Mouse (Mus musculus) urinary bladder, postnatal 25 days (tissue): ENCODE measurements around the gene Hsp90aa1.
A peak's percentile ranks its signal among the peaks of the same experiment; 100 is the strongest.
"Not testable (repeated sequence)": the region's sequence is repeated elsewhere in the genome, so short reads cannot be mapped to it uniquely, and the experiment has no call there.

ENCODE experiments used
- DNase-seq: peaks from one replicate; pipeline ENCODE4 v3.0.0; 2022; ENCODE audit warnings: low spot score

Gene Hsp90aa1

DNA sequence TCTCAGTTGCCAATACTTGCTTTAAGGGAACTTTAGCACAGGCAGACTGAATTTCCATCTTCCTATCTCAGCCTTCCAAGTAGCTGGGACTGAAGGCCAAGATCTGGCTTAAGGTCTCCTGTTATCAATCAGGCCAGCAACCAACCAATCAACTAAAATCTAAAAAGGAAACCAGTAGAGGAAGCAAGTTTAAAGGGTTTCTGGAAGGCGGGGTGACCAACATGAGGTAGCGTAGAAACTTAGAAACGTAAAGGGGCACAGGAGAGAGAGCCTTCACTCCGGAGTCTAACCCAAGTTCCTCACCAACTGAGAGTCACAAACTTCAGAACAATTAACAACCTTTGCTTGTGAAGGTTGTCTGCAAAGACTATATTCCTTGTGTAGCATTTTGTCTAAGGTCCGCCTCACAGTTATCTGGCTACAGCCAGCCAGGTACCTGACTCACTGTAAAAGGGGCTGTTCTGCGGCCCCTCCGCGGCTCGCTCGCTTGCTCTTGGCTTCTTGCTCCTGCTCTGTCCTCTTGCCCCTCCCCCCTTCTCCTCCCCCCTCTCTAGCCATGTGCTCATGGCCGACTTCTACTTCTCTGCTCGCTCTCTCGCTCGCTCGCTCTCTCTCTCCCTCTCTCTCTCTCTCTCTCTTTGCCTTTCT, 3.9 kb downstream of the Hsp90aa1 start:
- DNase-seq: no peak

DNA sequence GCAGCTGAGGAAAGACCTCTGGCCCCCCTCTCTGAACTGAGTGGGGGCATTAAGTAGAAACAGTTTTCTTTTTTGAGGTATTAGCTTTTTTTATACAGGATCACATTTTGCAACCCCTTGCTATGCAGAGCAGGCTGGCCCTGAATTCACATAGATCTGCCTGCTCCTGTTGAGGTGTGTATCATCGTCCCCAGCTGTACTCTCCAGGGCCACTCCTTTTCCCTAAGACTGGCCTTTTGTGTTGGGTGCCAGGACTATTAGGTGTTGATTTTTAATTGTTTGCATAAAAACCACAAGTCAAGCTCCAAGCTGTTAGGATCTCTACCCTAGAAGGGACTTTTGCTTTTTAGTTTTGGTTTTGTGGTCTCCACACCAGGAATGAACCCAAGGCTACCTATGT, 4.4 kb downstream of the Hsp90aa1 start:
- DNase-seq: no peak

DNA sequence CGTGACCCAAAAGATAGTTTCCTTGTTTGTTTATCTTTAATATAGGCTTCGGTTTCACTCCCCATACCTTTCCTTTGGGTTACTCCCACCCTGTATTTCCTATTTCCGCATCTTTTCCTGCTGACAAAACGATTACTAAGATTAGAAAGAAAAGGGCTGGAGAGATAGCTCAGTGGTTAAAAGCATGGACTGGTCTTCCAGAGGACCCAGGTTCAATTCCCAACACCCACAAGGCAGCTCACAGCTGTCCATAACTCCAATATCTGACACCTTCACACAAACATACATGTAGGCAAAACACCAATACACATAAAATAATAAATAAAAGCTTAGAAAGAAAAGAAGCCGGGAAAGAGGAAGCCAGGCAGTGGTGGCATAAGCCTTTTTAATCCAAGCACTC, 5.1 kb downstream of the Hsp90aa1 start:
- no peak for DNase-seq

DNA sequence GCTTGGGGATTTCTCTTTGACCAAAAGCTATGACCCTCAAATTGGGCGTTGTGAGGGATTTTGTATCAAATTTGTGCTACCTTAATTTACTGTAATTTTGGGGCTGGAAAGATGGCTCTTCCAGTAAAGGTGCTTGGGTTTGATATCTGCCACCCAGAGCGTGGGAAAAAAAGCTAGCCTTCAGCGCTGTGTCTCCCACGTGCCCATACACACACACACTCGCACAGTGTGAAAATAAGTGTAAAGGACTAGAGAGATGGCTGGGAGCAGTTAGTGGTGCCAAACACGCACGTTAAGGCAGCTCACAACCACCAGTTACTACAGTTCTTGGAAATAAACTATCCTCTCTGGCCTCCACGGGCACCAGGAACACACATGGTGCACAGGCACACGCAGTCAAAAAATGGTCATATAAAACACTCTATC, 5.5 kb downstream of the Hsp90aa1 start:
- no peak for DNase-seq

DNA sequence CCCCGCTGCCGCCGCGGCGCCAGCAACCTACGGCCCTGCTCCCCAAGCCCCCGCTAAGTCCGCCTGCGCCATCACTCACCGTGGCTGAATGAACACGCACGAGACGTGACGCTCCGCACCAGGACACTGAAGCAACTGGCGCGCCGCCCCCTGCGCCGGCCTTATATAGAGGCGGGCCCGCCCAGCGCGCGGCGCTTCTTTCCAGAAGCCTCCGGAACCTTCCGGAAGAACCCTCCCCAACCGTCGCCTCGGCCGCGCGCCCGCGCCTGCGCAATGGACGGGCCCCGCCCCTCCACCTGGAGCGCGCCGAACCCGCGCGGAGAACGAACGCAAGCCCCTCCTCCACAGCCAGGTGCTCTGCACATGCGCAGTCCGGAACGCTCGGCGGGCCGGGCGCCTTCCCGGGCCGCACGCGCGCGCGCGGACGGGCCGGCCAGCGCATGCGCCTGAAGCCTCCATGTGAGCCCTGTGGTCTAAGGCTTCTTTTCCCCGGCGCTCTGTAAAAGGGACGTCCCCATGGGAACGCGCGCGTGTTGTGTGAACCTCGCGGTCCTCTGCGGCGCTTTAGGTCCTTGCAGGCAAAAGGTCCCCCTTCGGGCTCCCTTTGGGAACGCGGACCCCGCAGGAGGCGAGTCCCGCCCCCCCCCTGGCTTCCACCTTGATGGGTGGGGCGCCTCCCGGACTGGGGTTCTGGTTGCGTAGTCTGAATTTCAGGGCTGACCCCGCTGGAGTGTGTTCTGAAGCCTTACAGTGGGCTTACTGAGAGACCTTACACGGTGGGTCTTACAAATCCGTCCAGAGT, 6.2 kb downstream of the Hsp90aa1 start:
- DNase-seq: peak; percentile 99

DNA sequence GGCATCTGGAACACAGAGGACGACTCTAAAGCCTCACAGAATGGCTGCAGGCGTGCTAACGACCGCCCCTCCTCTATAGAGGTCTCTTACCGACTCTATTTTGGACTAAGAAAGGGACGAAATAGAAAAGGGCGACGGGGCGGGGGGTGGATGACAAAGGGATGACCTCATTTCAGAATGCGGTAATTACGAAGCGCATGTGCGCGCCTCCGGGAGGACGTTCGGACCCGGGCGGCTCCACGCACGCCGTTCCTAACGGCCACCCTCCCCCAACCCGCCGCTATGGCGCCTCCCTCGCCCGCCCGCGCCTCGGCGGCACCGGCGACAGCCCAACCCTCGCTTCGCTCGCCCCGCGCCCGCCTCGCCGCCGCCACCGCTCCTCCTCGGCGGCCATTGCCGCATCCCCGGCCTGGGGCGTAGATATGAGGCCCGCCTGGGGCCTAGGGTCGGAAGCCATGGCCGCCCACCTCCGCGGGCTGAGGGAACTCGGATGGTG, 6.8 kb downstream of the Hsp90aa1 start:
- DNase-seq: peak; percentile 49

DNA sequence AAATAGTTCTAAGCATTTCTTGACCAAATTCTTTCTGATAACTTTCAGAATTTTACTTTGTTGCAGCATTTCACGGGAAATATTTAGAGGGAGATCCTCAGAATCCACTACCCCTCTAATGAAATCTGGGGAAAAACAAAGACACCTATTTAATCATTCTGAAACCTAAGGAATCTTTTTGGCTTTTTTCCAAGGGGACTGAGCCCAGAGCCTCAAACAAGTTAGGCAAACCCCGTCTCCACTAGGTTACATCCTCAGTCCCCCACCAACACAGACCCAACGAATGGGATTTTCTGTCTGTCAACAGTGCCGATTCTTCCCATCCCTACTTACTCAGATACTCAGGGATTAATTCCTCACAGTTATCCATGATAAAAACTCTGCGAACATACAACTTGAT, 9.2 kb downstream of the Hsp90aa1 start:
- not testable (repeated sequence) for DNase-seq

DNA sequence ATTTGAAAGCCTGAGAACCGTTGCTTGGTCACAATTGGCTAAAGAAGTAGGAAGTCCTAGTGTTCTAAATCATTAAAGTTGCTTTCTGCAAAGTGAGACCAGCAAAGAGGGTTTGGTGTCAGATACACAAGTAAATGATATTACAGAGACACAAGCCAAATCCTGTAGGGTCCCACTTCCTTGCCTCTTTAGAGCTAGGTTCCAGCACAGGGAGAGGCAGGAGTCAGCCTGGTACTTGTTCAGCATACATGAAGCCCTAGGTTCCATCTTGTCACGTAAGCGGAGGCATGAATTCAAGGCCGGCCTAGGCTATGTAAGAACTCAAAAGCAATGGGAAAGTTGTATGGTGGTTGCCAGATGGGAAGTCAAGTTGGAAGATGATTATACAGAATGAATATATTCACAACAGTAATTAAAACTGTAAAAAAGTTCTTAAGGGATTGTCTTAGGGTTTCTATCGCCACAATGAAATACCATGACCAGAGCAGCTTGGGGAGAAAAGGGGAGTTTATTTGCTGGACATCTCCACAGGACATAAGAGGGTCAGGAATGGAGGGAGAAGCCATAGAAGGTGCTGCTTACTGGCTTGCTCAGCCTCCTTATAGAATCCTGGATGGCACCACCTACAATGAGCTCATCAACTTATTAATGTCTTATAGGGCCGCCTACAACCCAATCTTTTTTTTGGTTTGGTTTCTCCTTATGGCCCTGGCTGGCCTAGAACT, 12.4 kb downstream of the Hsp90aa1 start:
- DNase-seq: no peak

DNA sequence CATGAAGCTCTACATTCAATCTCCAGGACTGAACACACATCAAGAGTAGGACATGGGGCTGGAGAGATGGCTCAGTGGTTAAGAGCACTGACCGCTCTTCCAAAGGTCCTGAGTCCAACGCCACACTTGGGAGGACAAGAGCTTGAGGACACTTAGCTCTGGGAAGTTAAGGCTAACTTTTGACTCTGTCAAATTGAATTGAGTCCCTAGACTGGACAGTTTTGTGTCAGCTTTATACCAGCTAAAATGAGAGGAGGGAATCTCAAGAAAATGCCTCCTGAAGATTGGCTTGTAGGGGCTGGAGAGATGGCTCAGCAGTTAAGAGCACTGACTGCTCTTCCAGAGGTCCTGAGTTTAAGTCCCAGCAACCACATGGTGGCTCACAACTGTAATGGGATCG, 13.6 kb downstream of the Hsp90aa1 start:
- not testable (repeated sequence) for DNase-seq

DNA sequence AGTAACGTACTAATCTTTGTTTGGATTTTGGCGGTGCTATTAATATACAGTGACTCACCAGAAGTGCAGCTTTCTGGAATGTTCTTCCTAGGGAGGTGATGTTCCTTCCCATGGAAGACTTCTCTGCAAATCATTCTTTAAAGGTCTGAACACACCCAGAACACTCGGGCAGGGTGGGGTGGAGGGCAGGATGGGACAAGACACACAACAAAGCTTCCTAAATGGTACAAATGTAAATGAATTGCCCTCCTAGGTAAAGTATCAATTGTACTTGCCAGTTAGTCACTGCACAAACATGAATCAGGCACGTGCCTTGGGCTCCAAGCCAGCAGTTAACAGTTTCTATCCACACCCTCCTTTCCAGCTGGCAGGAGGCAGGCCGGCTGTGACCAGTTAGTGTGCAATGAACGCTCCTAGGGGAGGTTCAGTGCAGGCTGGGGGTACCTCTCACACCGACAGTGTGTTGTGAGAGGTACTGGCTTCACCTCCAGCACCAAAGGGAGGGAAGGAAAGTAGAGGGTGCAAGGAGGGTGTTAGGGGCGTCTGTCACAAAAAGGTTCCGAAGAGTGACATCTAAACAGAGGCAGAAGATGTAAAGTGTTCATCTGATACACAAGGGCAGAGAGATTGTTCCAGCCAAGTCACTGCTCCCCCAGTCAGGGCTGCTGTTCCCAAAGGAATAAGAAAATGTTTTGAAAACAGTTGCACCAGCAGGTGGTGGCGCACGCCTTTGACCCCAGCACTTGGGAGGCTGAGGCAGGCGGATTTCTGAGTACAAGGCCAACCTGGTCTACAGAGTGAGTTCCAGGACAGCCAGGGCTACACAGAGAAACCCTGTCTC, 14.4 kb downstream of the Hsp90aa1 start:
- DNase-seq: peak; percentile 63

DNA sequence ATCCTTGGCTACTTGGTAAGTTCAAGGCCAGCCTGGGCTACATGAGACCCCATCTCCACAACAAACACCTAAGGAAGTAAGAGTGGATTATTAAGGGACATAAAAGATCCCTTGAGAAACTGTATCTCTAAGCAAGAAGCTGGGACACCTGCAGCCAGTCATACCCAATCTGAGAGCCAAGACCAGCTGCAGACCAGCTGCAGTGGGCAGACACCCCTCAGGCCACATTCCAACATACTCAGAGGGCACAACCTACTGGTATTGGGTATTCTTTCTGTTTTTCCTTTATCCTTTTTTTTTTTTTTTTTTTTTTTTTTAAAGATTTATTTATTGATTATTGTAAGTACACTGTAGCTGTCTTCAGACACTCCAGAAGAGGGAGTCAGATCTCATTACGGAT, 18.9 kb downstream of the Hsp90aa1 start:
- DNase-seq: no peak

DNA sequence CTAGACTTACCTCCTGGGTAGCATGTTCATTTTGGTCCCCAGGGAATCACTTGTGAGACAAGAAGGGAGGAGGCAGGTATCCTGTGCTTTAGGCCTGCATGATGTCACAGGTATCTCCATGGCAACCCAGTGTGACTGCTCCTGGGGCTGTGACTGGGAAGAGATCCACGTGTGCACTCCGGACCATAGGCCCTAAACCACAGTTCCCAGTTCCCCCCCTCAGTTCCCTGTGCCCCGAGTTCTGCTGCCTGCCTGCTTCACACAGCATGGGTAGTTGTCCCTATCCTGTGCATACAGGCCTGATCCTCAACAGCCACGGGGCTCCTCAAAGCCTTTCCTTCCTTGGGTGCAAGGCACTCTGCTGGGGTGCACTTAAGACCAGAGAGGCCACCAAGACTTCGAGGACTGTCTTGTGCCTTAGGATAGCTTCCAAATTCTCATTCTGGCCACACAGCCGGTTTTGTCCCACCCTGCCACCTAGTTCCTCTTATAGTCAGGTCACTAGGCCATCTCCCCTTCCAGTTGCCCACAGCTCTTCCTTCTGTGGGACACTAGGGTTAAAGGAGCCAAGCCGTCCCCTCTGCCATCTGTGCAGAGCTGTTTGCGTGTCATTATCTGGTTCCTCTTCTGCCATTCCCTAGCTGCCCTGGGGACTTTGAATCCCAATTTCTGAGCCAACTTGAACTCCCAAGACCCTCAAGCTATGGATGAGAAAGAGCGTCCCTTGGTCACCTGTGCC, 19.8 kb downstream of the Hsp90aa1 start, which contains the start of gene 1700001K19Rik:
Gene 1700001K19Rik (minus strand): TSS at position 59 of the 739 bp plus-strand sequence.
- no peak for DNase-seq

DNA sequence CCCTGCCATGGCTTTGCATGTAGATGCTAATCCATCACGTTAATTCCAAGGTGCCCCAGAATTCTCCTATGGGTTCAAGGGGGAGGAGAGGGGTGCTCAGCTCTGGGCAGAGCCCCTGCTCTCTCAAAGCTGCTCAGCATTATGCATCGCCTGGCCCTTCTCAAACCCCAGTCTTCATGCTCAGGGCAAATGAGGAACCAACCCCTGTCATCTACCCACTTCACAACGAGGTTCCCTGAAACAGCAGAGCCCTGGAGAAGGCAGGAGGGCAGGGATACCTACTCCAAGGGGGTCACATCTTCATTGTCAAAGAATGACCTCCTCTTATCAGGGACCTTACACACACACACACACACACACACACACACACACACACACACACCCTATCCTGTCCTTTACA, 20.6 kb downstream of the Hsp90aa1 start:
- DNase-seq: no peak

DNA sequence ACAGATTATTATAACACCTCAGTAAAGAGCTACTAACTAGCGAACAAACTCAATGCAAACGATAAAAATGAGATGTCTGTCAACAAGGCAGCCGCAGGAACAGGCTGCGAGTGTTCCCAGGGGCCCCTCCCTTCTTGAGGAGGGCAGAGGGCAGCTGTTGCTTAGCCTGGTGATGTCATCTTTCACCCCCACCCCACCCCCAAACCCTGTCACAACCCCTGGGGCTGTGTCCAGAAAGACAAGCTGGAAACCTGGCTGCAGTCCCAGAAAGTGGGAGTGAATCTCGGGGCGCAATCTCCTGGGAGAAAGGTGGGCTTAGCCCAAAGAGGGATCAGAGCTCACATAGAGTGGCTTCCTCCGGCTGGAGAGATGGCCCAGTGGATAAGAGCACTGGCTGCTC, 21.3 kb downstream of the Hsp90aa1 start:
- DNase-seq: no peak

DNA sequence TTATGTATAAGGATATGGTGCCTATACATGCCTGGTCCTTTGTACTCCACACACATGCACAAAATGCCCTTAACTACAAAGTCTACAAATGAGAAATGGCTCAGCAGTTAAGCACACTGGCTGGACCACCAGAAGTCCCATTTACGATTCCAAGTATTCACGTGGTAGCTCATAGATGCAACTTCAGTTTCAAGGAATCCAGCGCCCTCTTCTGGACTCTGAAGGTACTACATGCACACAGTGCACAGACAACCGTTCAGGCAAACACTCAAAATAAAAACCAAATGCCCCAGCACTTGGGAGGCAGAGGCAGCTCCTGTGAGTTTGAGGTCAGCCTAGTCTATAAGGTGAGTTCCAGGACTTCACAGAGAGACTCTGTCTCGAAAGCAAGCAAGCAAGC, 28.3 kb downstream of the Hsp90aa1 start:
- DNase-seq: no peak

DNA sequence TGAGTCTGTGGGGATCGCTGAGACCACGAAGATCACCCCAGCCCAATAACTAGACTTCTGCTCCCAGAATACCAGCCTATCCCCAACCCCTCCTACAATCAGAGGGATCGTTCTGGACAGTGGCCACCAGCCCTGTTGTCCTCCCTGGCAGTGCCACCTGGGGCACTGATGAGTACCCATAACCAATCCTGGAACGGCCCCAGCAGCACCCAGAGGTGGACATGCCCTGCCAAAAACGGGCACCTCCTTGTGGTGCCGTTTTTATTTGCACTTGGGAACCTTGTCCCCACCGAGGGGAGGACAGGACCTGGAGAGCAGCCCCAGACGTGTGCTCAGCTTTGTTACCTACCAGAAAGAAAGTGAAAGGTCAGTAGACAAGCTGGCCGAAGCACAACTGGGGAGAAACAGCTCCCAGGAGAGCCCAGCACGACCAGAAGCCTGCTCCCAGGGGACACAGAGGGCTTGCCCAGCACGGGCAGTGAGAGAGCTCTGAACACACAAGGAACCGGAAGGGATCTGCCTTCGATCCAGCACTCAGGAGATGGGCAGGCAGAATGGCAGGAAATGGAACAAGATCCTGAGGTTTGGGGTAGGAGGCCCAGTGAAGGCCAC, 35.0 kb downstream of the Hsp90aa1 start:
- DNase-seq: no peak

DNA sequence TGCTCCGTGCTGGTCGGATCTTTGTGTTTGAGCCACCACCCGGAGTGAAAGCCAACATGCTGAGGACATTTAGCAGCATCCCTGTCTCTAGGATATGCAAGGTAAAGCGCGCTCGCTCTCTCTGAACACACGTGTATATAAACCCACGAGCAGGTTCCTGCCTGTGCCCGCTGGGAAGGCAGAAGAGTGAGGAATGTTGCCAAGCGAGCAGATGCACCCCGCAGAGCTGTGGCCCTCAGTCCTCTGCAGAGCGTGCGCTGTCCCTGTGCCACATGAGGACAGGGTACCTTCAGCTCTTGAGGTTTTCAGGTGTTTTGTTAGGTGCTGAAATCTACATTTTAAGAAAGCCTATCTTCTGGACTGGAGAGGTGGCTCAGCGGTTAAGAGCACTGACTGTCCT, 40.8 kb downstream of the Hsp90aa1 start:
- no peak for DNase-seq

DNA sequence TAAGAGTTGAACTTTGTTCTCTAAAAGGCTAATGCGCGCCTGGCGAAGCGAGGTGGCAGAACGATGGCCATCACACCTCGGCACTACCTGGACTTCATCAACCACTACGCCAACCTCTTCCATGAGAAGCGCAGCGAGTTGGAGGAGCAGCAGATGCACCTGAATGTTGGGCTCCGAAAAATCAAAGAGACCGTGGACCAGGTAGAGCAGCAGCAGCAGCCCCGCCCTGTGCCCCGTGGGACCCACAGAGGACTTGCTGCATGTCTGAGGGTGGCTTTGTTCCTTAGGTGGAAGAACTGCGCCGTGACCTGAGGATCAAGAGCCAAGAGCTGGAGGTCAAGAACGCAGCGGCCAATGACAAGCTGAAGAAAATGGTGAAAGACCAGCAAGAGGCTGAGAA, 51.1 kb downstream of the Hsp90aa1 start:
- no peak for DNase-seq

DNA sequence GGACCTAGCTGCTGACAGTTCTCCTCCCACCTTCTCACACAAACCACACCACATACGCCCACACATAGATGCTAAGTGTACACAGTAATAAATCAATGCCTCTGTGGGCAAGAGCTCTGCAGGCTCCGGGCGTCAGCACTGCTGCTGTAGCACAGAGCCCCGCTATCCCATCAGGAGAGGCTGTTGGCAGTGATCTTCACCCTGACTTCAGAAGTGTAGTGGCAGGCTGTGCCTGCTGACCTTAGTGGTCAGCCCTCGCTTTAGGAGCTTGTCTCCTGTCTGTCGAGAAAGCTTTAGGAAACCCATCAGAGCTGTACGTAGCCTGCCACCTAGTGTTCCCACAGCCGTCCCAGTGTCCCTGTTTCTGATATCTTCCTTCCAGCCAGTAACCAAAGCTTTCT, 52.3 kb downstream of the Hsp90aa1 start:
- no peak for DNase-seq
